Mouse (Mus musculus) stomach, embryonic 16.5 days (tissue): ENCODE results near the gene Gpx4. TPM values are rescaled to one million over a fixed set of nuclear protein-coding genes. Genes with fewer than 3 reads are reported as not detected.

Experiments
- ATAC-seq: fragments of 200-750 bp; cut with Nextera tagmentation; 2 replicates; pipeline ENCODE4 v1.8.0; 2017; ENCODE audit warnings: moderate number of reproducible peaks, moderate TSS enrichment; ENCODE audit not compliant: insufficient read depth, low FRiP score
- H3K27ac ChIP-seq: fragments of 300-500 bp; sonication (generic); 2 replicates; pipeline ENCODE4 v1.5.1; 2014; ENCODE audit warnings: low read length
- H3K27me3 ChIP-seq: fragments of 300-500 bp; sonication (generic); 2 replicates; pipeline ENCODE4 v1.6.1; 2014; ENCODE audit warnings: low read length, control low read depth, mixed read lengths; ENCODE audit not compliant: control insufficient read depth, insufficient read depth
- H3K36me3 ChIP-seq: fragments of 300-500 bp; sonication (generic); 2 replicates; pipeline ENCODE4 v1.6.1; 2014; ENCODE audit warnings: low read length; ENCODE audit not compliant: control insufficient read depth, insufficient read depth
- H3K4me1 ChIP-seq: fragments of 300-500 bp; sonication (generic); 2 replicates; pipeline ENCODE4 v1.6.1; 2014; ENCODE audit warnings: low read length, control low read depth, mixed read lengths; ENCODE audit not compliant: control insufficient read depth, insufficient read depth
- H3K4me2 ChIP-seq: fragments of 300-500 bp; sonication (generic); 2 replicates; pipeline ENCODE4 v1.6.1; 2014; ENCODE audit warnings: low read depth, low read length, mixed read lengths
- H3K4me3 ChIP-seq: fragments of 300-500 bp; sonication (generic); replicated peaks from 2 replicates; pipeline ENCODE4 v1.5.1; 2014; ENCODE audit warnings: mild to moderate bottlenecking, low read length
- H3K9ac ChIP-seq: fragments of 300-500 bp; sonication (generic); 2 replicates; pipeline ENCODE4 v1.6.1; 2014; ENCODE audit warnings: low read length
- H3K9me3 ChIP-seq: fragments of 300-500 bp; sonication (generic); replicated peaks from 2 replicates; pipeline ENCODE4 v1.6.1; 2016; ENCODE audit warnings: low read length, control low read depth; ENCODE audit not compliant: control insufficient read depth
- WGBS: fragments of 180-500 bp; shearing (Covaris S2); extraction: QIAGEN DNeasy Blood & Tissue Kit; methylation state at CpG from one replicate; pipeline ENCODE4 v1.1.7; 2014; 5-methylcytosine and 5-hydroxymethylcytosine counted together
- polyA plus RNA-seq: library from polyadenylated mRNA; unstranded; fragments of >200 nt; fragmentation: Nextera tagmentation; extraction: Ambion mirVana; gene quantifications from 2 replicates; pipeline ENCODE4 v1.2.1, GENCODE M21; 2015

Gene Gpx4
- polyA plus RNA-seq, 1 experiment from 2014 or later = 507 TPM

DNA sequence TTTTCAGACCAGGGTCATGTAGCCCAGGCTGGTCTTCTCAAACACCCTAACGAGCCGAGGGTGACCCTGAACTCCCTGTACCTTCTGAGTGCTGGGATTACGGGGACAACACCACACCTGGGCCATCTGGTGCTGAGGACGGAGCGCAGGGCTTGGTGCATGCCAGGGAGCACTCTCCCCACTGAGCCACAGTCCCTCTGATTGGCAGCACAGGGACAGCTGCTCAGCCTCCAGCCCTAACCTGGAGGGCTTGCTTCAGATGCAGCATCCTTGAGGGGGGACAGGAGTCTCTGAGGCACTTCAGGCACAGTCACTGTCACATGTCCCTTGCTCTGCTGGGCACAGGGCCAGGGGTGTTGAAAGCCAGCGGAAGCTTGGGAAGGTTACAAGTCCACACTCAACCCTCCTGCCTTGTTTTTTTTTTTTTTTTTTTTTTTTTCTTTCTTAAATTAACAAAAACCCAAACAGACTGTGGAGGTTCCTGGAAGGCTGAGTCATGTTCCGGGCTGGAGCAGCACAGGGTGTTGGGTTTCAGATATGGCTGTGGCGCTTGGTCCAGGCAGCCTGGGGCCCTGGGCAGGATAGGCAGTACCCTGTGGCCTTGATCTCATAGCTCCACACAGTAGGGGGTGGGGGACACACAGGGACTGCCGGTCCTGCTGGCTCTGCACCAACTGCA, 24.0 kb downstream of the Gpx4 start:
- Histone ChIP-seq H3K9me3 (no peaks in the 10 kb centered on the region), H3K27me3 (no peaks in the 10 kb centered on the region), H3K4me2 (no peak overlapping the region), H3K4me1 (peaks cover 34% of the 10 kb centered on the region), H3K4me3 (no peak overlapping the region), H3K9ac (peak overlapping the region; percentile 50; the same call in 1 of the 2 replicates), H3K36me3 (no peaks in the 10 kb centered on the region), H3K27ac (peak overlapping the region; percentile 92)
- ATAC-seq = peak; percentile 89
- 48% methylated on average over 9 of the region's 9 CpGs for WGBS

DNA sequence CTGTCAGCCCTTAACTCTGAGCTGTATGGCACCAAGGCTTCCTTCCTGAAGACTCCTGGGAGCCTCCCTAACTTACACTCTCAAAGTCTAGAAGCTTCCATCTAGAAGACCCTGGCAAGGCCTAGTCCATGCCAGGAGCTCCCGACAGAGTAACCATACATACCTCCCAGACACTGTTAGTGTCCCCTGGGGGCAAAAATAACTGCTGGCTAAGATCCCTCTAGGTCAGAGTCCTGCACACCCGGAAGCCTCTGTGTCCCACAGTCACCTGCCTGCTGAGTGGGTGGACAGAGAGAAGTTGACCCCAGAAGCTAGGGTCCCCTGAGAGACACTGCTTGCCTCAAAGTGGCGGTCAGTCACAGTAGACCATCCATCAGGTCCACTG, 24.5 kb downstream of the Gpx4 start:
- Histone ChIP-seq H3K27ac (peak overlapping the region; percentile 92), H3K9me3 (no peaks in the 10 kb centered on the region), H3K9ac (peak overlapping the region; percentile 50; the same call in 1 of the 2 replicates), H3K27me3 (no peaks in the 10 kb centered on the region), H3K4me2 (no peak overlapping the region), H3K36me3 (no peaks in the 10 kb centered on the region), H3K4me3 (no peak overlapping the region), H3K4me1 (peaks cover 34% of the 10 kb centered on the region)
- 76% methylated on average over 3 of the region's 3 CpGs for WGBS
- ATAC-seq = no peak

DNA sequence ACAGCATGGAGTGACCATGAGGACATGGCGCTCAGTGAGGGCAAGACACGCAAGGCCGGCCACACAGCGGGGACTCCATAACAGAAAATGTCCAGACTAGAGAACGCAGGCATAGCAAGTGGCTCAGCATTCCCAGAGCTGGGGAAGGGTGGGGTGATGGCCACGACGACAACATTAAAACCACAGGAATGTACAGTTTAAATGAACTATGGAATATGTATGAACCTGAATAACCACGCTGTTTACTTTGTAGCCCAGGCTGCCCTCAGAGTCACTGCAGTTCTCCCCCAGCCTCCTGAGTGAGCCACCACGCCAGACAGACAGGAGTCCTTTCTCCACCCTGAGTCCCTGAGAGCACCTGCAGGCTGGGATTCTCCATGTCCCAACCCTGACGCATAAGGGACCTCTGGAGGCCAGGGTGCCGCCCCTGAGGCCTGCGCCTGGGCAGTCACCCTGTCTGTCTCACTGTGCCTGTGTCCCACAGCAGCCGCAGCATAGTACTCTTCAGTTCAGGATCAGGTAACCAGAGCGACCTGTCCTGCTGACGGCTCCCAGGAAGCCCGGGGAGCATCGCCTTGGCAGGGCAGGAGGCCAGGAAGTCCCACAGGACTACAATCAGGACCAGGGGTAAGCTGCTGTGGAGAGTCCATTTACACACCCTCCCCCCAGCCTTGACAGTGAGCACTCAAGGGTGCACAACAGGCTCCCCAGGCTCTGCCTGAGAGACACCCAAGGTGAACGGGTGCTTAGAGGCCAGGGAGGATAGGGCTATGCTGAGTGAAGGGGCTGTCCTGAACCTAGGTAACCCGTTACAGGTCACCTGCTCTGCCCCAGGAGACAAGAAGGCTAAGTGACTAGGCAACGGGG, 25.9 kb downstream of the Gpx4 start:
- Histone ChIP-seq H3K9me3 (no peaks in the 10 kb centered on the region), H3K27me3 (no peaks in the 10 kb centered on the region), H3K4me1 (peaks cover 34% of the 10 kb centered on the region), H3K4me2 (no peak overlapping the region), H3K9ac (0 out of 2 replicates have a peak overlapping the region, but pooled peaks have one; percentile 12), H3K27ac (no peak overlapping the region), H3K4me3 (no peak overlapping the region), H3K36me3 (no peaks in the 10 kb centered on the region)
- WGBS = 84% methylated on average over 20 of the region's 20 CpGs
- ATAC-seq = no peak

DNA sequence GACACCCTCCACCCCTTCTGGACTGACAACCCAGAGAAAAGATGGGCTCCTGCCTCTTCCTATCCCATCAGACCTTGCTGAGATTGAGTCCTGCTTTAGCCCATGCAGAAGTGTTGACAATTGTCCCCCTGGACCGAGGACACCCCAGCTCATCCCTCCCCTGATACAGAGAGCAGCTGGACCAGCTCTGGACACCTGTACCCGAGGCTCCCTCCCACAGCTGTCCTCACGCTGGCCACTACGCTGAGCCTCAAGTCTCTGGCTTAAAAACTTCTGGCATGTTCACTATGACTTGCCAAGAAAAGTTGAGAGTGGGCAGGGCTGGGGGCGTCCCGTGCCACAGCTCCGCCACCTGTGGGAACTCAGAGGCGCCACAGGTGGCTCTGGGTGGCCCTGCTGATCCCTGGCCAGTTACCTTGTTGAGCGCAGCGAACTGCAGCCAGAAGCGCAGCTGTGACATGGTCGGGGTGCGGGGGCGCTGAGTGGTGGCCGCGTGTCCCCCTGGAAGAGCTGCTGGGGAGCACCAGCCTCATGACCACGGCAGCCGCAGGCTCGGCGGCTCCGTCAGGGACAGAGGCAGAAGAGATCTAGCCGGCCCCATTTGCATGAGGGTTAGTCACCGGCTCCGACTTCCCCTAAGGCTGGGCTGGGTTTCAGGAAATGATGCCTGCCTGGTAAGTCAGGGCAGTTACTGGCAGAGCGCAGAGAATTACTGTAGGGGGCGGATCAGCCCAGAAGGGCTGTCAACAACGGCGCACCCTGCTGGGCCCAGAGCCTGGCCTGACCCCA, 28.0 kb downstream of the Gpx4 start:
- peak overlapping the region; percentile 58 for H3K9ac ChIP-seq
- peak overlapping the region; percentile 63 for H3K27ac ChIP-seq
- peak; percentile 75 for ATAC-seq
- peak overlapping the region; percentile 46 for H3K4me2 ChIP-seq
- H3K36me3 ChIP-seq = no peaks in the 10 kb centered on the region
- peak overlapping the region; percentile 28 for H3K4me3 ChIP-seq
- no peaks in the 10 kb centered on the region for H3K27me3 ChIP-seq
- H3K4me1 ChIP-seq = peaks cover 34% of the 10 kb centered on the region
- 19% methylated on average over 28 of the region's 28 CpGs for WGBS
- H3K9me3 ChIP-seq = no peaks in the 10 kb centered on the region

DNA sequence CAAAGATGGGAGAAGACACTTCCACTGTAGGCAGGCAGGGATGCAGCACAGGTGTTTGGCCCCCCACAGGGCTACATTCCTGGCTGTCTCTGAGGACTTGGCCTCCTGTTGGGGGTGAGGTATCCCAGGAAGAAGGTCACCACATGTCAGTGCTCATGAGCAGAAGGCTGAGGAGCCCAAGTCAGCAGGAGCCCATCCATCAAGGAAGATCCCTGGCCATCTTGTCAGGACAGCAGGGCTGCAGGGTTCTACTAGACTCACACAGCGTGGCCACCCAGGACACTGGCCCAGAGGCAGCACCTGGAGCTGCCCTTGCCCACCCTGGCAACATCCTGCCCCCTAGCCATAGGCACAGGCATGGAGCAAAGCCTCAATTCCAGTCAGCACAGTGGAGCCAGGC, 29.0 kb downstream of the Gpx4 start:
- Histone ChIP-seq H3K27ac (peak overlapping the region; percentile 57; the same call in 1 of the 2 replicates), H3K9ac (0 out of 2 replicates have a peak overlapping the region, but pooled peaks have one; percentile 14), H3K27me3 (no peaks in the 10 kb centered on the region), H3K4me2 (no peak overlapping the region), H3K4me1 (peaks cover 36% of the 10 kb centered on the region), H3K9me3 (no peaks in the 10 kb centered on the region), H3K36me3 (no peaks in the 10 kb centered on the region), H3K4me3 (no peak overlapping the region)
- WGBS = 75% methylated on average over 1 of the region's 1 CpGs
- ATAC-seq = no peak

DNA sequence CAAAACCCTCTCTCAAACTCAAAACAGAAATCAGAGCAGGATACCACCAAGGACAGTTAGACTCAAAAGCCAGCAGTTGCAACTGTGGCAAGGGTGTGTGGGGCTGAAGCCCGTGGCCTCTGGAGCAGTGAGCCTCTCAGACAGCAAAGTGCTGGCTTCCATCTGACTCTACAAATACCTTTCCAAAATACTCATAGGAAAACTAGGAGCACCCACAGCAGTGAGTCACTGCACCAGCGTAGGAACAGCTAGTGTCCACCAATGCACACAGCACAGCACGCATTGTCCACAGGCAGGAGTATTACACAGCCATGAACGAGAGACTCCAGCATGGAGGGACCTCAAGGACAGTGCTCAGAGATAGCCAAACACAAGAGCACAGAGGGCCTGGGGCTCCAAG, 29.4 kb downstream of the Gpx4 start:
- no peak overlapping the region for H3K9ac ChIP-seq
- H3K9me3 ChIP-seq = no peaks in the 10 kb centered on the region
- no peak overlapping the region for H3K4me2 ChIP-seq
- ATAC-seq = no peak
- no peaks in the 10 kb centered on the region for H3K27me3 ChIP-seq
- H3K27ac ChIP-seq = no peak overlapping the region
- WGBS = 92% methylated on average over 4 of the region's 4 CpGs
- no peaks in the 10 kb centered on the region for H3K36me3 ChIP-seq
- H3K4me1 ChIP-seq = peaks cover 33% of the 10 kb centered on the region
- H3K4me3 ChIP-seq = no peak overlapping the region

DNA sequence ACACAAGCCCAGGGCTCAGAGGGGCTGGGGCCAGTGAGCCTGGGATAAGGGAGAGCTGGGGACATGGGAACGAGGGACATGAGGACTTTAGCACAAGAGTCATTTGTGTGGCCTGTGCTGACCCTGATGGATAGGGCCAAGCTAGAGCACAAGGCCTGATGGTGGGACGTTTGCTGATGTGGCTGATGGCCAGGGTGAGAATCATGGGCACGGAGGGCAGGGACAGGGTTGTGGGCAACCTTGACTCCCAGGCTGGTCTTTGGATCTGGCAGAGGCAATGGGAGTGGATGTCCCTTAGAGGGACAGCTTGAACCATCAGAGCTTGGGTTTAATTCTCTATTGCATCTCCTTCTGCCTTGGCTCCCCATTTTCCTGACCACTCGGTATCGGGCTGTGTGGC, 30.3 kb downstream of the Gpx4 start:
- WGBS = 89% methylated on average over 5 of the region's 5 CpGs
- Histone ChIP-seq H3K4me3 (no peak overlapping the region), H3K27ac (no peak overlapping the region), H3K9me3 (no peaks in the 10 kb centered on the region), H3K9ac (no peak overlapping the region), H3K36me3 (peaks cover 8% of the 10 kb centered on the region), H3K4me2 (no peak overlapping the region), H3K27me3 (no peaks in the 10 kb centered on the region), H3K4me1 (peaks cover 23% of the 10 kb centered on the region)
- ATAC-seq = no peak

DNA sequence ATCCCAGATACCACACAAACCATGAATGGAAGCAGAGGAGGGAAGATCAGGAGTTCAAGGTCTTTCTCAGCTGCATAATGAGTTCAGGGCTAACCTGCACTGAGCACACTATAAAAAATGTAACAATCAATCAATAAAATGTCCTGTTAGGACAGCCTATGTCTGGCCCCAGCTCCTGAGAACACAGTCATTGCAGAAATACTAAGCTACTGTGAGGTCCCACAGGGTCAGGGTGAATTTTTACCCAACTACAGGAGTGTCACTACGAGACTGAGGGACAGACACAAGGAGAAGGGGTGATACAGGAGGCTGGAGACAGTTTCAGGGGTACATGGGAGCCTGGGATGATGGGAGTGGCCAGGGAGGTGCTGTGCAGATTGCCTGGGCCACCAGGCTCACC, 31.4 kb downstream of the Gpx4 start:
- H3K27me3 ChIP-seq = no peaks in the 10 kb centered on the region
- H3K9me3 ChIP-seq = no peaks in the 10 kb centered on the region
- 90% methylated on average over 1 of the region's 1 CpGs for WGBS

More for the DNA sequence above, 31.4 kb downstream of the Gpx4 start:
- H3K9ac ChIP-seq = no peak overlapping the region
- peaks cover 23% of the 10 kb centered on the region for H3K4me1 ChIP-seq
- H3K36me3 ChIP-seq = peaks cover 8% of the 10 kb centered on the region
- no peak overlapping the region for H3K4me2 ChIP-seq
- ATAC-seq = no peak
- H3K4me3 ChIP-seq = no peak overlapping the region
- H3K27ac ChIP-seq = no peak overlapping the region
